Mouse (Mus musculus) heart, postnatal 0 days (tissue): Measurements from ENCODE around the gene Zdhhc5. TPM values are rescaled to one million over a fixed set of nuclear protein-coding genes. Genes with fewer than 3 reads are reported as not detected.
"Not testable (repeated sequence)": the region's sequence is repeated elsewhere in the genome, so short reads cannot be mapped to it uniquely, and the experiment has no call there.

Experiments
- ATAC-seq: fragments of 200-750 bp; cut with Nextera tagmentation; 2 replicates; pipeline ENCODE4 v1.8.0; 2017; ENCODE audit warnings: low read depth, moderate number of reproducible peaks, moderate library complexity; ENCODE audit not compliant: insufficient read depth
- DNase-seq: peaks from one replicate; pipeline ENCODE4 v3.0.0-alpha.2; 2016; ENCODE audit warnings: low spot score
- H3K27ac ChIP-seq: fragments of 300-500 bp; sonication (generic); 2 replicates; pipeline ENCODE4 v1.5.1; 2014; ENCODE audit warnings: low read depth, mild to moderate bottlenecking
- H3K27me3 ChIP-seq: fragments of 300-500 bp; sonication (generic); 2 replicates; pipeline ENCODE4 v1.6.1; 2014; ENCODE audit warnings: low read length, mixed read lengths; ENCODE audit not compliant: control insufficient read depth, insufficient read depth
- H3K36me3 ChIP-seq: fragments of 300-500 bp; sonication (generic); replicated peaks from 2 replicates; pipeline ENCODE4 v1.6.1; 2014; ENCODE audit warnings: low read length, mixed read lengths; ENCODE audit not compliant: control insufficient read depth, insufficient read depth
- H3K4me1 ChIP-seq: fragments of 300-500 bp; sonication (generic); 2 replicates; pipeline ENCODE4 v1.6.1; 2014; ENCODE audit warnings: antibody characterized with exemption; ENCODE audit not compliant: control insufficient read depth, insufficient read depth
- H3K4me2 ChIP-seq: fragments of 300-500 bp; sonication (generic); 2 replicates; pipeline ENCODE4 v1.6.1; 2014; ENCODE audit warnings: low read depth, mild to moderate bottlenecking, low read length, moderate library complexity
- H3K4me3 ChIP-seq: fragments of 300-500 bp; sonication (generic); 2 replicates; pipeline ENCODE4 v1.5.1; 2014; ENCODE audit warnings: low read depth, low read length
- H3K9ac ChIP-seq: fragments of 300-500 bp; sonication (generic); replicated peaks from 2 replicates; pipeline ENCODE4 v1.6.1; 2014; ENCODE audit warnings: low read depth, low read length, mixed read lengths
- H3K9me3 ChIP-seq: fragments of 300-500 bp; sonication (generic); replicated peaks from 2 replicates; pipeline ENCODE4 v1.6.1; 2016; ENCODE audit warnings: low read length; ENCODE audit not compliant: control insufficient read depth
- CTCF ChIP-seq: IDR thresholded peaks from 2 replicates; pipeline ENCODE4 v1.5.1; 2016; ENCODE audit warnings: antibody characterized with exemption, control low read depth, low read depth
- EP300 ChIP-seq: IDR thresholded peaks from 2 replicates; pipeline ENCODE4 v1.6.1; 2016; ENCODE audit warnings: antibody characterized with exemption, low read depth
- WGBS: fragments of 180-500 bp; shearing (Covaris S2); extraction: QIAGEN DNeasy Blood & Tissue Kit; methylation state at CpG from one replicate; pipeline ENCODE4 v1.1.7; 2014; 5-methylcytosine and 5-hydroxymethylcytosine counted together
- polyA plus RNA-seq: library from polyadenylated mRNA; unstranded; fragments of >200 nt; fragmentation: Nextera tagmentation; extraction: Ambion mirVana; gene quantifications from 2 replicates; pipeline ENCODE4 v1.2.1, GENCODE M21; 2015
- total RNA-seq: library from RNA; depleted of rRNA; stranded (reverse); fragments of >200 nt; gene quantifications from 2 replicates; pipeline ENCODE4 v1.2.3, GENCODE M21; 2014; ENCODE audit warnings: low replicate concordance

Gene Zdhhc5
- total and polyA plus RNA-seq, 2 experiments from 2014 or later: 20.5 to 46.5 TPM

DNA sequence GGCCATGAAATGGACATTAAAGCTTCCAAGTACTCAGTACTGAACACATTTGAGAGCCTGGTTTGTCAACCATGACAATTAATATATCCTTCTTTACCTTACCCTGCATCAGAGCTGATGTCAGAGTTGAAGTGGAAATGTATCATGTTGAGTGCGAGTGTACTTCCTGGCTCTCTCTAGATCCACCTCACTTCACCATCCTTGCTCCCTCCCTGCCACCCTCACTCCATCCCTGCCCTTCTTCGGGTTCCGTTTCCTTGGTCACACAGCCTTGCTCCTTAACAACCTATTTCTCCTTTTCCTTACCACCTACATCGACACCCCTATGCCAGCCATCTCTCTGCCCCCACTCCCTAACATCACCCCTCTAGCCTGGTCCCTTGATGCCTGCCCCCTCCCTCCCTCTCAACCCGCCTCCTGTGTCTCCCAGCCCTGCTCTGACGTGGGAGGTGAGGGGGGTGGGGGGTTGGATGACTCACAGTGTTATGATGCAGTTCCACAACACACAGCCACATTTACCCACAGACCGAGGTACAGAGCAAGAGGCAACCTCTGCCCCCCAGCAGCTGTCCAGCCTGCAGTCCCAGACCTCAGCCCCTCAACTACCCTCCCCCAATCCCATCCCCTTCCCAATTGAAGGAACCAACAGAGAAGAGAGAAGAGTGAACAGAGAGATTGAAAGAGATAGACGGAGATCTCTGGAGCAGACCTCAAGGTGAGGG lies 18.8 kb upstream of the Zdhhc5 start, which contains the start of gene Ypel4:
Gene Ypel4 (plus strand): TSS at position 480 of the 722 bp plus-strand sequence.
- peak within 1 kb of the TSS; percentile 28 for H3K9ac ChIP-seq
- peak; percentile 57 for ATAC-seq
- H3K4me1 ChIP-seq: peaks cover 26% of the 10 kb centered on the region
- peak within 1 kb of the TSS; percentile 57 for H3K4me2 ChIP-seq
- WGBS: 6% methylated on average over 8 of the region's 8 CpGs
- TF ChIP-seq EP300 (no peak), CTCF (no peak)
- no peaks in the 10 kb centered on the region for H3K9me3 ChIP-seq
- DNase-seq: no peak
- H3K4me3 ChIP-seq: peak within 1 kb of the TSS; percentile 36
- H3K27ac ChIP-seq: no peak within 1 kb of the TSS
- H3K36me3 ChIP-seq: no peaks in the 10 kb centered on the region
- H3K27me3 ChIP-seq: peaks cover 23% of the 10 kb centered on the region

DNA sequence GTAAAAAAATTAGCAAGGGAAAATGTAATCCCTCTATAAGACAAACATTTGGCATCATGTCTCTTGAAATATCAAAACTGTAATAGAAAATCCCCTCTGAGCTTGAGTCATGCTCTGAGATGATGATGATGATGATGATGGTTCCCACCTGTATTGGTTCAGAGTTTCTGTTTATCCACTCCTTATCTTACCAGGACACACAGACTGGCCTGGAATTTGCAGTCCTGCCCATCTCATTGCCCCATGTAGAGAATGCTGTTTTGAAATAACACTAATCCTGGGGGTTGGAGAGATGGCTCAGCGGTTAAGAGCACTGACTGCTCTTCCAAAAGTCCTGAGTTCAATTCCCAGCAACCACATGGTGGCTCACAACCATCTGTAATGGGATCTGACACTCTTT lies 17.4 kb upstream of the Zdhhc5 start:
- peaks cover 12% of the 10 kb centered on the region for H3K4me1 ChIP-seq
- H3K36me3 ChIP-seq: no peaks in the 10 kb centered on the region
- no peak for TF ChIP-seq CTCF
- no peak for TF ChIP-seq EP300
- DNase-seq: no peak
- H3K27ac ChIP-seq: no peak overlapping the region
- H3K9me3 ChIP-seq: no peaks in the 10 kb centered on the region
- H3K4me2 ChIP-seq: no peak overlapping the region
- 74% methylated on average over 1 of the region's 1 CpGs for WGBS
- H3K9ac ChIP-seq: no peak overlapping the region
- H3K4me3 ChIP-seq: no peak overlapping the region
- H3K27me3 ChIP-seq: peaks cover 23% of the 10 kb centered on the region
- no peak for ATAC-seq

GRCm38 (mm10) chr2:84731206-84731605 lies 16.2 kb upstream of the Zdhhc5 start:
- no peak for TF ChIP-seq CTCF
- no peak for TF ChIP-seq EP300
- no peaks in the 10 kb centered on the region for H3K9me3 ChIP-seq
- ATAC-seq: no peak
- WGBS: 69% methylated on average over 3 of the region's 3 CpGs
- H3K27ac ChIP-seq: no peak overlapping the region
- peaks cover 16% of the 10 kb centered on the region for H3K27me3 ChIP-seq
- peaks cover 6% of the 10 kb centered on the region for H3K4me1 ChIP-seq
- no peak overlapping the region for H3K4me3 ChIP-seq
- no peak overlapping the region for H3K9ac ChIP-seq
- no peak for DNase-seq
- H3K36me3 ChIP-seq: no peaks in the 10 kb centered on the region
- H3K4me2 ChIP-seq: no peak overlapping the region

DNA sequence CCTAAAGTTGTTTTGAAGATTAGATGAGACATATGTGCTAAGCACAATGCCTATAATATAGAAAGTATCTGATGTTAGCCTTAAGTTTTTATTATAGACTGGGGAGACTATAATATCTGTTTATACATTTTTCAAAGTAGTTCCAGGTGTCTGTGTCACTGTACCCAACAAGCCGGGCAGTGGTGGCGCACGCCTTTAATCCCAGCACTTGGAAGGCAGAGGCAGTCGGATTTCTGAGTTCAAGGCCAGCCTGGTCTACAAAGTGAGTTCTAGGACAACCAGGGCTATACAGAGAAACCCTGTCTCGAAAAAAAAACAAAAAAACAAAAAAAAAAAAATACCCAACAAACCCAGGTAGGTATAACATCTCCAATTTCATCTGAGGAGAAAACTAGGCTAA lies 13.2 kb upstream of the Zdhhc5 start:
- not testable (repeated sequence) for H3K4me3 ChIP-seq, DNase-seq, H3K9me3 ChIP-seq, H3K27ac ChIP-seq, H3K27me3 ChIP-seq, H3K9ac ChIP-seq, H3K4me2 ChIP-seq, ATAC-seq
- WGBS: 85% methylated on average over 5 of the region's 5 CpGs
- H3K4me1 ChIP-seq: peaks cover 10% of the 10 kb centered on the region
- H3K36me3 ChIP-seq: peaks cover 22% of the 10 kb centered on the region

DNA sequence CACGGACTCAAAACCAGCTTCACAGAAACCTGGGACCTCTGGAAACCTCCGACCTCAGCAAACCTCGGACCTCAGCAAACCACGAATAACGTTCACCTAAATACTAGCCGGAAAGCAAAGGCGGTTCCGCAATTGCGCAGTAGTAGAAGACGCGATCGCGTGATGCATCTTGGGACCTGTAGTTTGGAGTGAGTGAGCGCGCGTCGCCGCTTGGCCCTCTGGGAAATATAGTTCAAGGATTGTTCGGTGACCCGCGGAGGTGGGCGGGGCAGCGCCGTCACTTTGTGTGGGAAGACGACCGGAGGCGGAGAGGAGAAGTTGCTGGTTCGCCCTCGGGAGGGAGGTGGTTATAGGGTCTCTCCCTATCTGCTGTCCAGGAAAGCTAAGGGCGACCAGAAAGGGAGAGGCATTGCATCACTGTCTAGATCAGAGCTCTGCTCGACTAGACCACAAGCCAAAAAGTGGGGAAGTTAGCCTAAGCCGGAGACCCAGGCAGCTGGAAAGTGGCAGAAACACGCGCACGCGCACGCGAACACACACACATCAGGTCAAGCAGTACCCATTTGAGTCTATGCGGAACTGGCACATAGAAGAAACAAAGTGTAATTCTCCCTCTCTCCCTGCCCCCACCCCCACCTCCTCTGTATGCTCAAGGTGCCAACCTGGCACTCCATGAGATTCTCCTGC lies 12.3 kb upstream of the Zdhhc5 start, which contains the start of gene Clp1:
Gene Clp1 (minus strand): TSS at position 179 of the 687 bp plus-strand sequence.
- Histone ChIP-seq H3K4me3 (peak within 1 kb of the TSS; percentile 74), H3K27me3 (no peaks in the 10 kb centered on the region), H3K4me2 (peak within 1 kb of the TSS; percentile 92), H3K9ac (peak within 1 kb of the TSS; percentile 69), H3K36me3 (peaks cover 23% of the 10 kb centered on the region), H3K27ac (peak within 1 kb of the TSS; percentile 83), H3K4me1 (peaks cover 10% of the 10 kb centered on the region), H3K9me3 (no peaks in the 10 kb centered on the region)
- TF ChIP-seq CTCF: no peak
- no peak for TF ChIP-seq EP300
- ATAC-seq: peak; percentile 98
- peak; percentile 98 for DNase-seq
- WGBS: under 1% methylated on average over 39 of the region's 39 CpGs
